In the genomic region with DNA sequence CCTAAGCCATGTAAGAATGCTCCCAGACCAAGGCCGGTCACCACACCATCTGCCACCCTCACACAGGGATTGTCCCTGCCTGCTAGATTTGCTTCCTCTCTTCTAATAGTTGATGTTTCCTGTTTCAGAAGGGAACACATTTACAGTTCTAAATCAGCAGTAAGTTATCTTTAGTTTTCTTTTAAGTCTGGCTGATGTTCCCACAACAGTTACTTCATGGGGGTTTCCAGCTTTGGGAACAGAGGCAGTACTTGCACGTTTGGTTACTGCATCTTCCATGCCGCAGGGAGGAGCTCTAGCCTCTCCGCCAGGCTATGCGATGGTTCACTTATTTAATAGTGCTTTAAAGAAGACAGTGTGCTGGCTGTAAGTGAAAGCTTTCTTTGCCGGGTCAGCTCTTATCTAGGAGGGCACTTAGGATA, we compare ENCODE assay signal across 8 mouse cellular contexts. TPM values are rescaled to one million over a fixed set of nuclear protein-coding genes. Genes with fewer than 3 reads are reported as not detected.
DNase-seq lines count a peak whose midpoint lies in the region; ATAC-seq and TF ChIP-seq lines count a peak whose summit lies in the region.

No protein-coding gene starts in this region.

- peak; percentile 48 for DNase-seq in liver, adult 2 months (ENCODE audit: extremely low read depth, low read depth, low spot score)
- no peak for DNase-seq in liver
- DNase-seq in liver, embryonic 11.5 days (ENCODE audit: low spot score): no peak
- DNase-seq in neural tube, embryonic 10.5 days (ENCODE audit: extremely low spot score, low spot score): no peak
- DNase-seq in heart, postnatal 4 days: no peak

- no peak overlapping the region for H3K4me3 ChIP-seq in liver, adult 2 months (ENCODE audit: insufficient read depth, low read depth, low read length)
- H3K4me3 ChIP-seq in bone marrow macrophage, adult 2 months (ENCODE audit: insufficient read depth, low read length): peak overlapping the region; percentile 40
- no peak overlapping the region for H3K4me3 ChIP-seq in liver, embryonic 11.5 days (ENCODE audit: low read depth, low read length)
- H3K4me3 ChIP-seq in stomach, embryonic 16.5 days (replicated peaks; ENCODE audit: low read length): no peak overlapping the region
- no peak overlapping the region for H3K4me3 ChIP-seq in forebrain, embryonic 15.5 days

- H3K36me3 ChIP-seq in liver, adult 2 months (ENCODE audit: control insufficient read depth, insufficient read depth, low read length): no peaks in the 10 kb centered on the region
- H3K36me3 ChIP-seq in liver, embryonic 11.5 days (ENCODE audit: control insufficient read depth, insufficient read depth, low read length): no peaks in the 10 kb centered on the region
- H3K36me3 ChIP-seq in stomach, embryonic 16.5 days (ENCODE audit: control insufficient read depth, insufficient read depth, low read length): no peaks in the 10 kb centered on the region
- no peaks in the 10 kb centered on the region for H3K36me3 ChIP-seq in forebrain, embryonic 15.5 days

- TF ChIP-seq CTCF in liver, adult 2 months (IDR thresholded peaks at IDR 0.05; ENCODE audit: low read depth, low read length): peak; percentile 38; the same call in 1 of the 2 replicates
- no peak for TF ChIP-seq CTCF in bone marrow macrophage, adult 2 months (IDR thresholded peaks at IDR 0.05; ENCODE audit: low read depth, low read length)

- H3K4me2 ChIP-seq in liver, embryonic 11.5 days: peak overlapping the region; percentile 38
- H3K4me2 ChIP-seq in stomach, embryonic 16.5 days (ENCODE audit: low read depth, low read length): no peak overlapping the region
- no peak overlapping the region for H3K4me2 ChIP-seq in forebrain, embryonic 15.5 days (replicated peaks)

- H3K4me1 ChIP-seq in liver, adult 2 months (ENCODE audit: control insufficient read depth, insufficient read depth, low read length): peaks cover 2% of the 10 kb centered on the region; the same call in 1 of the 2 replicates
- peaks cover 49% of the 10 kb centered on the region for H3K4me1 ChIP-seq in bone marrow macrophage, adult 2 months (ENCODE audit: control insufficient read depth, insufficient read depth, low read length)
- H3K4me1 ChIP-seq in liver, embryonic 11.5 days (replicated peaks; ENCODE audit: control insufficient read depth, insufficient read depth, low read length): peaks cover 15% of the 10 kb centered on the region
- H3K4me1 ChIP-seq in stomach, embryonic 16.5 days (ENCODE audit: control insufficient read depth, insufficient read depth, low read length): peaks cover 13% of the 10 kb centered on the region
- peaks cover 17% of the 10 kb centered on the region for H3K4me1 ChIP-seq in forebrain, embryonic 15.5 days

- no peak overlapping the region for H3K9ac ChIP-seq in liver, adult 2 months (ENCODE audit: low read depth, low read length)
- H3K9ac ChIP-seq in liver, embryonic 11.5 days (ENCODE audit: low read depth, low read length): no peak overlapping the region
- H3K9ac ChIP-seq in stomach, embryonic 16.5 days (ENCODE audit: low read length): no peak overlapping the region
- no peak overlapping the region for H3K9ac ChIP-seq in forebrain, embryonic 15.5 days (replicated peaks)

- no peaks in the 10 kb centered on the region for H3K27me3 ChIP-seq in liver, adult 2 months (ENCODE audit: control insufficient read depth, insufficient read depth, low read length)
- H3K27me3 ChIP-seq in liver, embryonic 11.5 days (replicated peaks; ENCODE audit: control insufficient read depth, insufficient read depth, low read length): no peaks in the 10 kb centered on the region
- H3K27me3 ChIP-seq in stomach, embryonic 16.5 days (ENCODE audit: control insufficient read depth, insufficient read depth, low read length): no peaks in the 10 kb centered on the region
- H3K27me3 ChIP-seq in forebrain, embryonic 15.5 days: no peaks in the 10 kb centered on the region

- no peaks in the 10 kb centered on the region for H3K9me3 ChIP-seq in liver, embryonic 11.5 days (ENCODE audit: control insufficient read depth, low read length)
- no peaks in the 10 kb centered on the region for H3K9me3 ChIP-seq in stomach, embryonic 16.5 days (replicated peaks; ENCODE audit: control insufficient read depth, low read length)
- no peaks in the 10 kb centered on the region for H3K9me3 ChIP-seq in forebrain, embryonic 15.5 days

- 70% methylated on average over 6 of the region's 6 CpGs for WGBS in liver, adult 2 months
- 30% methylated on average over 6 of the region's 6 CpGs for WGBS in liver, embryonic 11.5 days
- WGBS in stomach, embryonic 16.5 days: 44% methylated on average over 6 of the region's 6 CpGs
- 79% methylated on average over 6 of the region's 6 CpGs for WGBS in forebrain, embryonic 15.5 days

- no peak overlapping the region for H3K27ac ChIP-seq in liver, adult 2 months (replicated peaks; ENCODE audit: insufficient read depth, low read depth, low read length)
- peak overlapping the region; percentile 89 for H3K27ac ChIP-seq in bone marrow macrophage, adult 2 months (ENCODE audit: insufficient read depth, low read depth, low read length)
- H3K27ac ChIP-seq in liver, embryonic 11.5 days (ENCODE audit: low read depth, low read length): no peak overlapping the region
- peak overlapping the region; percentile 44; the same call in 1 of the 2 replicates for H3K27ac ChIP-seq in stomach, embryonic 16.5 days (ENCODE audit: low read length)
- H3K27ac ChIP-seq in forebrain, embryonic 15.5 days (replicated peaks): no peak overlapping the region

- no peaks in the 10 kb centered on the region for H3K79me2 ChIP-seq in liver, adult 2 months (ENCODE audit: control insufficient read depth, insufficient read depth, low read length)

- no peak for ATAC-seq in liver, embryonic 11.5 days (replicated peaks; ENCODE audit: low FRiP score)
- no peak for ATAC-seq in stomach, embryonic 16.5 days (ENCODE audit: insufficient read depth, low FRiP score)
- ATAC-seq in forebrain, embryonic 15.5 days (replicated peaks): no peak

- TF ChIP-seq POLR2A in liver, adult 2 months (IDR thresholded peaks at IDR 0.05; ENCODE audit: extremely low read depth, insufficient read depth, low read length): no peak
- no peak for TF ChIP-seq POLR2A in bone marrow macrophage, adult 2 months (IDR thresholded peaks at IDR 0.05; ENCODE audit: borderline replicate concordance, low read depth, low read length)

RNA-seq across cellular contexts. Expression of a gene that starts 26.0 kb away (rescaled TPM):
- 1.5 and 2.8 TPM in 2 replicates for total RNA-seq in liver, adult 2 months (2014; rRNA removed)
- polyA plus RNA-seq in liver, adult 2 months (2012; rRNA removed): 6.7 and 13.2 TPM in 2 replicates
- polyA plus RNA-seq in bone marrow macrophage, adult 2 months (2012; ENCODE audit: insufficient read depth, insufficient read length, missing spikeins): 30.4 and 32.0 TPM in 2 replicates
- polyA plus RNA-seq in liver, embryonic 11.5 days (2014; fragmentation: Nextera tagmentation; extraction: Ambion mirVana): 6.0 and 6.5 TPM in 2 replicates
- polyA plus RNA-seq in stomach, embryonic 16.5 days (2015; fragmentation: Nextera tagmentation; extraction: Ambion mirVana): 0.97 and 1.8 TPM in 2 replicates
- 0.20 TPM in 1 of 2 replicates, not detected in the other for polyA plus RNA-seq in forebrain, embryonic 15.5 days (2015; fragmentation: Nextera tagmentation; extraction: Ambion mirVana)
- under 1 TPM in 1 of 2 experiments, not detected in 1; 0.47 TPM for total RNA-seq in heart, postnatal 4 days (2021)

RNA-seq across cellular contexts. Expression of a gene that starts 43.1 kb away (rescaled TPM):
- 8.5 and 8.6 TPM in 2 replicates for total RNA-seq in liver, adult 2 months (2014; rRNA removed)
- polyA plus RNA-seq in liver, adult 2 months (2012; rRNA removed): 1.7 and 1.8 TPM in 2 replicates
- not detected in 2 replicates for polyA plus RNA-seq in bone marrow macrophage, adult 2 months (2012; ENCODE audit: insufficient read depth, insufficient read length, missing spikeins)
- 1.1 and 1.8 TPM in 2 replicates for polyA plus RNA-seq in liver, embryonic 11.5 days (2014; fragmentation: Nextera tagmentation; extraction: Ambion mirVana)
- 6.7 and 7.3 TPM in 2 replicates for polyA plus RNA-seq in stomach, embryonic 16.5 days (2015; fragmentation: Nextera tagmentation; extraction: Ambion mirVana)
- 3.5 and 4.0 TPM in 2 replicates for polyA plus RNA-seq in forebrain, embryonic 15.5 days (2015; fragmentation: Nextera tagmentation; extraction: Ambion mirVana)
- 100 to 1,000 TPM; 284 to 319 TPM for total RNA-seq in heart, postnatal 4 days (2021)

RNA-seq across cellular contexts. Expression of a gene that starts 46.9 kb away (rescaled TPM):
- 5.3 and 11.9 TPM in 2 replicates for total RNA-seq in liver, adult 2 months (2014; rRNA removed)
- 28.2 and 28.8 TPM in 2 replicates for polyA plus RNA-seq in liver, adult 2 months (2012; rRNA removed)
- 0.38 and 0.55 TPM in 2 replicates for polyA plus RNA-seq in bone marrow macrophage, adult 2 months (2012; ENCODE audit: insufficient read depth, insufficient read length, missing spikeins)
- polyA plus RNA-seq in liver, embryonic 11.5 days (2014; fragmentation: Nextera tagmentation; extraction: Ambion mirVana): not detected in 2 replicates
- polyA plus RNA-seq in stomach, embryonic 16.5 days (2015; fragmentation: Nextera tagmentation; extraction: Ambion mirVana): not detected in 2 replicates
- polyA plus RNA-seq in forebrain, embryonic 15.5 days (2015; fragmentation: Nextera tagmentation; extraction: Ambion mirVana): not detected in 2 replicates
- total RNA-seq in heart, postnatal 4 days (2021): under 1 TPM; 0.26 to 0.74 TPM

Comparison
In these comparisons a context has a peak if more than half of its experiments do, and no peak if none do; other contexts are left out.
1. RNA of a gene that starts 46.9 kb away (polyA plus RNA-seq): 28.2 to 28.8 TPM in liver, adult 2 months; 0.38 to 0.55 TPM in bone marrow macrophage, adult 2 months, not detected in stomach, embryonic 16.5 days, not detected in liver, embryonic 11.5 days and not detected in forebrain, embryonic 15.5 days; every median in the first group is over 10 times any median in the second.
2. H3K27ac ChIP-seq: peak in bone marrow macrophage, adult 2 months (single experiment) and stomach, embryonic 16.5 days (single experiment); none in liver, adult 2 months (single experiment), liver, embryonic 11.5 days (single experiment) and forebrain, embryonic 15.5 days (single experiment).